Mouse (Mus musculus) hindbrain, postnatal 0 days (tissue): ENCODE measurements around the gene Hdhd3. TPM values are rescaled to one million over a fixed set of nuclear protein-coding genes. Genes with fewer than 3 reads are reported as not detected.

ENCODE experiments used
- ATAC-seq: fragments of 200-750 bp; cut with Nextera tagmentation; 2 replicates; pipeline ENCODE4 v1.8.0; 2017; ENCODE audit warnings: mild to moderate bottlenecking, moderate TSS enrichment, moderate library complexity
- DNase-seq: peaks from one replicate; pipeline ENCODE4 v3.0.0-alpha.2; 2015; ENCODE audit warnings: low spot score
- H3K27ac ChIP-seq: fragments of 300-500 bp; sonication (generic); 2 replicates; pipeline ENCODE4 v1.5.1; 2014; ENCODE audit warnings: mild to moderate bottlenecking
- H3K27me3 ChIP-seq: fragments of 300-500 bp; sonication (generic); 2 replicates; pipeline ENCODE4 v1.6.1; 2014; ENCODE audit warnings: low read length, mixed read lengths; ENCODE audit not compliant: insufficient read depth
- H3K36me3 ChIP-seq: fragments of 300-500 bp; sonication (generic); 2 replicates; pipeline ENCODE4 v1.6.1; 2014; ENCODE audit warnings: low read length, mixed read lengths; ENCODE audit not compliant: insufficient read depth
- H3K4me1 ChIP-seq: fragments of 300-500 bp; sonication (generic); 2 replicates; pipeline ENCODE4 v1.6.1; 2014; ENCODE audit warnings: antibody characterized with exemption, low read length, mixed read lengths; ENCODE audit not compliant: insufficient read depth
- H3K4me2 ChIP-seq: fragments of 300-500 bp; sonication (generic); 2 replicates; pipeline ENCODE4 v1.6.1; 2014; ENCODE audit warnings: low read depth, mild to moderate bottlenecking, low read length, moderate library complexity, mixed read lengths
- H3K4me3 ChIP-seq: fragments of 300-500 bp; sonication (generic); 2 replicates; pipeline ENCODE4 v1.5.1; 2014; ENCODE audit warnings: low read length
- H3K9ac ChIP-seq: fragments of 300-500 bp; sonication (generic); replicated peaks from 2 replicates; pipeline ENCODE4 v1.6.1; 2014; ENCODE audit warnings: mild to moderate bottlenecking, low read length, moderate library complexity, mixed read lengths
- H3K9me3 ChIP-seq: fragments of 300-500 bp; sonication (generic); 2 replicates; pipeline ENCODE4 v1.6.1; 2016; ENCODE audit warnings: low read length, mixed read lengths
- CTCF ChIP-seq: IDR thresholded peaks from 2 replicates; pipeline ENCODE4 v1.5.1; 2016; ENCODE audit warnings: antibody characterized with exemption, control low read depth, low read depth
- WGBS: fragments of 180-500 bp; shearing (Covaris S2); extraction: QIAGEN DNeasy Blood & Tissue Kit; methylation state at CpG from one replicate; pipeline ENCODE4 v1.1.7; 2014; 5-methylcytosine and 5-hydroxymethylcytosine counted together
- polyA plus RNA-seq: library from polyadenylated mRNA; unstranded; fragments of >200 nt; fragmentation: Nextera tagmentation; extraction: Ambion mirVana; gene quantifications from 2 replicates; pipeline ENCODE4 v1.2.1, GENCODE M21; 2015
- total RNA-seq: library from RNA; depleted of rRNA; stranded (reverse); fragments of >200 nt; gene quantifications from 2 replicates; pipeline ENCODE4 v1.2.3, GENCODE M21; 2014

The Hdhd3 gene
- total and polyA plus RNA-seq, 2 experiments from 2014 or later = 5.1 to 5.8 TPM

GRCm38 (mm10) chr4:62518416-62519121 is 15.3 kb upstream of the Hdhd3 start:
- Histone ChIP-seq H3K27me3 (no peaks in the 10 kb centered on the region), H3K9ac (peak overlapping the region; percentile 76), H3K27ac (no peak overlapping the region), H3K9me3 (no peaks in the 10 kb centered on the region), H3K4me1 (0 out of 2 replicates have a peak, but pooled peaks cover 9% of the 10 kb centered on the region), H3K4me2 (peak overlapping the region; percentile 82), H3K36me3 (0 out of 2 replicates have a peak, but pooled peaks cover 1% of the 10 kb centered on the region), H3K4me3 (peak overlapping the region; percentile 85)
- TF ChIP-seq CTCF = no peak
- ATAC-seq = peak; percentile 2; the same call in 1 of the 2 replicates
- no peak for DNase-seq
- WGBS = 52% methylated on average over 13 of the region's 13 CpGs

GRCm38 (mm10) chr4:62517538-62518415 is 14.5 kb upstream of the Hdhd3 start:
- peaks cover 9% of the 10 kb centered on the region; the same call in 1 of the 2 replicates for H3K36me3 ChIP-seq
- H3K4me2 ChIP-seq = 0 out of 2 replicates have a peak overlapping the region, but pooled peaks have one; percentile 82
- no peak for ATAC-seq
- 0 out of 2 replicates have a peak, but pooled peaks cover 9% of the 10 kb centered on the region for H3K4me1 ChIP-seq
- H3K4me3 ChIP-seq = no peak overlapping the region
- H3K9me3 ChIP-seq = no peaks in the 10 kb centered on the region
- 78% methylated on average over 10 of the region's 10 CpGs for WGBS
- H3K27me3 ChIP-seq = no peaks in the 10 kb centered on the region
- TF ChIP-seq CTCF = no peak
- no peak for DNase-seq
- H3K27ac ChIP-seq = no peak overlapping the region
- no peak overlapping the region for H3K9ac ChIP-seq

- Histone ChIP-seq H3K4me2 (no peak overlapping the region), H3K9ac (no peak overlapping the region)
- WGBS = 92% methylated on average over 8 of the region's 8 CpGs
Observed at GRCm38 (mm10) chr4:62517046-62517445, 13.8 kb upstream of the Hdhd3 start.

GRCm38 (mm10) chr4:62516579-62516978 is 13.3 kb upstream of the Hdhd3 start:
- WGBS = 85% methylated on average over 1 of the region's 1 CpGs
- Histone ChIP-seq H3K27me3 (no peaks in the 10 kb centered on the region), H3K9ac (no peak overlapping the region), H3K4me3 (no peak overlapping the region), H3K36me3 (peaks cover 15% of the 10 kb centered on the region; the same call in 1 of the 2 replicates), H3K27ac (0 out of 2 replicates have a peak overlapping the region, but pooled peaks have one; percentile 20), H3K9me3 (no peaks in the 10 kb centered on the region), H3K4me2 (no peak overlapping the region), H3K4me1 (0 out of 2 replicates have a peak, but pooled peaks cover 9% of the 10 kb centered on the region)
- DNase-seq (no peak), ATAC-seq (no peak)
- no peak for TF ChIP-seq CTCF

More at GRCm38 (mm10) chr4:62517046-62517445, 13.8 kb upstream of the Hdhd3 start:
- no peak for TF ChIP-seq CTCF
- DNase-seq = no peak
- Histone ChIP-seq H3K9me3 (no peaks in the 10 kb centered on the region), H3K27me3 (no peaks in the 10 kb centered on the region), H3K36me3 (peaks cover 10% of the 10 kb centered on the region; the same call in 1 of the 2 replicates), H3K4me3 (no peak overlapping the region), H3K27ac (no peak overlapping the region), H3K4me1 (0 out of 2 replicates have a peak, but pooled peaks cover 9% of the 10 kb centered on the region)
- ATAC-seq = no peak

- 0 out of 2 replicates have a peak, but pooled peaks cover 9% of the 10 kb centered on the region for H3K4me1 ChIP-seq
- peaks cover 20% of the 10 kb centered on the region; the same call in 1 of the 2 replicates for H3K36me3 ChIP-seq
- H3K27me3 ChIP-seq = no peaks in the 10 kb centered on the region
- no peak for ATAC-seq
- H3K4me2 ChIP-seq = no peak overlapping the region
- 57% methylated on average over 2 of the region's 2 CpGs for WGBS
- no peak overlapping the region for H3K9ac ChIP-seq
- no peaks in the 10 kb centered on the region for H3K9me3 ChIP-seq
- no peak for TF ChIP-seq CTCF
- 0 out of 2 replicates have a peak overlapping the region, but pooled peaks have one; percentile 20 for H3K27ac ChIP-seq
- DNase-seq = no peak
- H3K4me3 ChIP-seq = no peak overlapping the region
Observed at GRCm38 (mm10) chr4:62516079-62516478, 12.8 kb upstream of the Hdhd3 start.

GRCm38 (mm10) chr4:62515490-62515889 is 12.2 kb upstream of the Hdhd3 start:
- DNase-seq (no peak), ATAC-seq (no peak)
- Histone ChIP-seq H3K27me3 (no peaks in the 10 kb centered on the region), H3K9ac (no peak overlapping the region), H3K9me3 (no peaks in the 10 kb centered on the region), H3K4me2 (no peak overlapping the region), H3K4me1 (0 out of 2 replicates have a peak, but pooled peaks cover 9% of the 10 kb centered on the region), H3K36me3 (peaks cover 25% of the 10 kb centered on the region; the same call in 1 of the 2 replicates), H3K27ac (0 out of 2 replicates have a peak overlapping the region, but pooled peaks have one; percentile 20), H3K4me3 (no peak overlapping the region)
- TF ChIP-seq CTCF = no peak
- 73% methylated on average over 3 of the region's 3 CpGs for WGBS
